Mouse (Mus musculus) erythroblast, embryonic 14.5 days (primary cell): ENCODE data around the gene Ccnc. TPM values are rescaled to one million over a fixed set of nuclear protein-coding genes. Genes with fewer than 3 reads are reported as not detected.

ENCODE experiments used
- H3K27me3 ChIP-seq: 2 replicates; pipeline ENCODE4 v1.6.1; 2012; ENCODE audit warnings: inconsistent platforms; ENCODE audit not compliant: control insufficient read depth
- H3K36me3 ChIP-seq: 2 replicates; pipeline ENCODE4 v1.6.1; 2012; ENCODE audit warnings: mild to moderate bottlenecking, inconsistent platforms; ENCODE audit not compliant: control insufficient read depth
- H3K4me1 ChIP-seq: 2 replicates; pipeline ENCODE4 v1.6.1; 2012; ENCODE audit warnings: inconsistent platforms; ENCODE audit not compliant: control insufficient read depth
- H3K4me3 ChIP-seq: replicated peaks from 2 replicates; pipeline ENCODE3; 2012; ENCODE audit warnings: moderate library complexity, mild to moderate bottlenecking, inconsistent platforms
- H3K9me3 ChIP-seq: 2 replicates; pipeline ENCODE4 v1.6.1; 2012; ENCODE audit warnings: low read length, inconsistent platforms, mixed read lengths; ENCODE audit not compliant: control insufficient read depth
- GATA1 ChIP-seq: IDR thresholded peaks from 2 replicates; pipeline ENCODE4 v1.6.1; 2012; ENCODE audit warnings: low read length, inconsistent platforms, mixed read lengths
- TAL1 ChIP-seq: IDR thresholded peaks from 3 replicates; pipeline ENCODE4 v1.6.1; 2012; ENCODE audit warnings: low read length, inconsistent platforms, mixed read lengths
- polyA plus RNA-seq: library from polyadenylated mRNA; stranded (reverse); fragments of >175 nt; gene quantifications from 2 replicates; pipeline ENCODE4 v1.2.3, GENCODE M21; 2012

The Ccnc gene
- polyA plus RNA-seq, 1 experiment: 0.11 TPM

- Histone ChIP-seq H3K4me3 (no peak within 1 kb of the TSS), H3K36me3 (no peaks in the 10 kb centered on the region), H3K4me1 (no peaks in the 10 kb centered on the region), H3K27me3 (peaks cover 100% of the 10 kb centered on the region), H3K9me3 (peaks cover 4% of the 10 kb centered on the region; the same call in 1 of the 2 replicates)
- TF ChIP-seq GATA1 (no peak), TAL1 (no peak)
These were observed 41.9 kb upstream of the Ccnc start, which contains the start of gene Prdm13 for GRCm38 (mm10) chr4:21685595-21686091. Gene Prdm13, minus strand, starts transcription at chr4:21685963.

GRCm38 (mm10) chr4:21686416-21686815, 41.1 kb upstream of the Ccnc start:
- H3K4me3 ChIP-seq: no peak overlapping the region
- H3K4me1 ChIP-seq: no peaks in the 10 kb centered on the region
- TF ChIP-seq TAL1 (no peak), GATA1 (no peak)
- peaks cover 4% of the 10 kb centered on the region; the same call in 1 of the 2 replicates for H3K9me3 ChIP-seq
- peaks cover 100% of the 10 kb centered on the region for H3K27me3 ChIP-seq
- no peaks in the 10 kb centered on the region for H3K36me3 ChIP-seq

- no peaks in the 10 kb centered on the region for H3K4me1 ChIP-seq
- H3K27me3 ChIP-seq: peaks cover 100% of the 10 kb centered on the region
- H3K4me3 ChIP-seq: no peak overlapping the region
- H3K9me3 ChIP-seq: peaks cover 4% of the 10 kb centered on the region; the same call in 1 of the 2 replicates
- no peaks in the 10 kb centered on the region for H3K36me3 ChIP-seq
- TF ChIP-seq TAL1 (no peak), GATA1 (no peak)
These were observed 40.6 kb upstream of the Ccnc start for GRCm38 (mm10) chr4:21686934-21687333.

GRCm38 (mm10) chr4:21687783-21688702, 39.5 kb upstream of the Ccnc start:
- Histone ChIP-seq H3K4me3 (no peak overlapping the region), H3K9me3 (peaks cover 4% of the 10 kb centered on the region; the same call in 1 of the 2 replicates), H3K4me1 (no peaks in the 10 kb centered on the region), H3K36me3 (no peaks in the 10 kb centered on the region), H3K27me3 (peaks cover 97% of the 10 kb centered on the region)
- TF ChIP-seq GATA1 (no peak), TAL1 (no peak)

DNA sequence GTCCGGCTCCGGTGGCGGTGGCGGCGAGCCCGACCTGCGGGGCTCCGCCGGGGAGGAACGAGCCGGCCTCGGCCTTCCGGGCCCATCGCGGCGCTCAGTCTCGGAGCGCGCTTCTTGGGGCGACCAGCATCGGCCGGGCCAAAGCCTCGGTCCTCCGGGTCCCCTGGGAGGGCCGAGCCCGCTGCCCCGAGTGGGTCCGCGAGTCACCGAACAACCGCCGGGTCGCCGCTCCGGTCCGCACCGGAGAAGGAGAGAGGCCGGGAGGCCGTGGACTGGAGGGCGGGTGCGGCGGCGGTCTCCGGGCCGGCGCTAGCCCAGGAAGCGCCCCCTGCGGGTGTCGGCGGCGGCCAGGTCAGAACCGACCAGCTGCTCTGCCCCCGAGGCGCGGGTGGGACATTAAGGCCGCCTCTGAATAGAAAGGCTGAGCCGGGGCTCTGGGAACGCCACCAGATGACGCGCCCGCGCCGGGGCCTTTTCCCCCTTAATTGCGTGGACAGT, 38.7 kb upstream of the Ccnc start:
- Histone ChIP-seq H3K4me1 (no peaks in the 10 kb centered on the region), H3K36me3 (no peaks in the 10 kb centered on the region), H3K27me3 (peaks cover 93% of the 10 kb centered on the region), H3K9me3 (peaks cover 4% of the 10 kb centered on the region; the same call in 1 of the 2 replicates), H3K4me3 (no peak overlapping the region)
- TF ChIP-seq GATA1: no peak
- TF ChIP-seq TAL1: no peak

GRCm38 (mm10) chr4:21689492-21689941, 38.0 kb upstream of the Ccnc start:
- Histone ChIP-seq H3K9me3 (peaks cover 4% of the 10 kb centered on the region; the same call in 1 of the 2 replicates), H3K4me1 (no peaks in the 10 kb centered on the region), H3K4me3 (no peak overlapping the region), H3K27me3 (peaks cover 86% of the 10 kb centered on the region), H3K36me3 (no peaks in the 10 kb centered on the region)
- TF ChIP-seq TAL1: no peak
- TF ChIP-seq GATA1: no peak

DNA sequence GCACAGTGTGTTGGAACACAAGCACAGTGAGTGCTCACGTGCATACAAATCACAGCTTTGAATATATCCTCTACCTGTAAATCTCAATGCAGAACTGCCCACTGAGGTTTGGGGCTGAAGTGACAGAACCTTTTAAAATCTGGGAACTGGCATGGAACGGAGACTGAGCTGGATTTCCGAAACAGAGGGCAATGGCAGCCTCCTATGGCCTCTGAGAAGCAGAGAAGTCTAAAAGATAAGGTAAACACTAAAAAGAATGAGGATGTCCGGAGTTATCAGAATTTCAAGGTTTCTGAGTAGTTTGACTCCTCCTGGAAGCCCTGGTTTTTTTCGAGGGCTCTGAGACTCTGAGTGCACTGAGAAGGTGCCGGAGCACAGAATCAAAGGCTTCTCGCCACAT, 37.3 kb upstream of the Ccnc start:
- H3K4me3 ChIP-seq: no peak overlapping the region
- H3K4me1 ChIP-seq: no peaks in the 10 kb centered on the region
- no peaks in the 10 kb centered on the region for H3K36me3 ChIP-seq
- peaks cover 4% of the 10 kb centered on the region; the same call in 1 of the 2 replicates for H3K9me3 ChIP-seq
- peaks cover 79% of the 10 kb centered on the region for H3K27me3 ChIP-seq
- TF ChIP-seq TAL1 (no peak), GATA1 (no peak)

GRCm38 (mm10) chr4:21695638-21696254, 31.8 kb upstream of the Ccnc start:
- H3K27me3 ChIP-seq: peaks cover 24% of the 10 kb centered on the region
- TF ChIP-seq TAL1: no peak
- no peaks in the 10 kb centered on the region for H3K36me3 ChIP-seq
- no peak overlapping the region for H3K4me3 ChIP-seq
- no peaks in the 10 kb centered on the region; the same call in 1 of the 2 replicates for H3K4me1 ChIP-seq
- no peaks in the 10 kb centered on the region for H3K9me3 ChIP-seq

DNA sequence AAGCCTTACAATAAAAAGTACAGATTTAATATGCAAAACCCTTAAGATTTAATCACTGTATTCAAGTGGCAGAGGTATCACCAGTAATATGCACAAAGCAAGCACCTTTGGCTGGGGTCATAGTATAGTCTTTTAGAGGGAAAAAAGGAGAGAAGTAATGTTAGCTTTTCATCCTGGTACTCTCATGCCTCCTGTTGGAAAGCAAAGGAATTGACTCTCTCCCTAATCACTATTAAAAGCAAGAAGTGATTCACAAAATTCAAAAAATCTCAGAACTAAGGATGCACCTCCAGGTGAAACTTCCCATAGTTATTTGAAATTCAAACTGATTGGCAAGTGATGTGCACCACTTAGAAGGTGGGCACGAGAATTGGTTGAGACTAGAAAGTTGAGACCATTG, 22.5 kb upstream of the Ccnc start:
- TF ChIP-seq GATA1 (no peak), TAL1 (no peak)
- no peaks in the 10 kb centered on the region for H3K4me1 ChIP-seq
- no peak overlapping the region for H3K4me3 ChIP-seq
- no peaks in the 10 kb centered on the region for H3K27me3 ChIP-seq
- H3K36me3 ChIP-seq: no peaks in the 10 kb centered on the region
- H3K9me3 ChIP-seq: no peaks in the 10 kb centered on the region
